Mouse (Mus musculus) cerebellum, postnatal 36 days (tissue): ENCODE measurements around the gene Zfp248.

Experiments used
- DNase-seq, 2 experiments: peaks; one replicate each; pipeline ENCODE4 v3.0.0; 2021 to 2022; ENCODE audit warnings: mixed read lengths in 2 of 2

The Zfp248 gene

DNA sequence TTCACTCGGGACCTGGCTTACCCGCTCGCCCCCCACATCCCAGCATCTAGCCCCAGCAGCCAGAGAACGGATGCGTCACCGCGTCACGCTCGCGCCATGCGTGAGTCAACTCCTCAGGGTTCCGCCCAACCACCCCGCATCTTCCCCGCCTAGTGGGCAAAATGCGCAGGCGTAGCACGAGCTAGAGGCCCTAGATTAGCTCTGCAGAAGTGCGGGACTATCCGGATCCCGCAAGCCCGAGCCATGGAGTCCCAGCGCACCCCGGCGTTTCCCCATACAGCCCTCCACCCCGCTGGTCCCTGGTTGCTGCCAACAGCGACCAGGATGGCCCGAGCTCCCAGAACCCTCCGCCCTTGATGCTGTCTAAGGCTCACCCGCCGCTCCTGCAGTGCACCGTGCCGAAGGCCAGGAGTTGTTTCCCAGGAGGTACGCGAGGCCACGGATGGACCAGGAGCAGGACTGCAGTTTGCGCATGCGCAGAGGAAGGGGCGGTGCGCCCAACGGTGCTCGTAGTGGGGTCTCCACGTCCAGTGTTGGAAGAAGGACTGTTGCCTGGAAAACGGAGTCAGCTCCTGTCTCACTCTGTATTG lies at the start of gene Zfp248:
Zfp248 (minus strand) TSS at position 487 of the 590 bp plus-strand sequence.
- DNase-seq = peak; percentile 94

DNA sequence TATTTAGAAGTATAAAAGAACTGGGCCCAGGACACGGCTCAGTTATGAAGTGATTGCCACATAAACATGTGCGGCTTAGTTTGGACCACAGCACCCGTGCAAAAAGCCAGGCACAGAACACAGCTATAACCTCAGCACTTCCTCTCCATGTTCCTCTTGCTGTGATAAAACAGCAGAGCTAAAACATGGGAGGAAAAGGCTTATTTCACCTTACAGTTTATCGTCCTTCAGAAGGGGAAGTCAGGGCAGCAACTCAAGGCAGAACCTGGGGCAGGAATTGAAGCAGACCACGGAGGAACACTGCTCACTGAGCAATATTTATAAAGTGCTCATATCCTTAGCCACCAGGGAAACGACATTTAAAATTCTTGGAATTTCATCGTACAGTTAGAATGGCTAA lies 43.7 kb upstream of the Zfp248 start:
- DNase-seq = no peak

DNA sequence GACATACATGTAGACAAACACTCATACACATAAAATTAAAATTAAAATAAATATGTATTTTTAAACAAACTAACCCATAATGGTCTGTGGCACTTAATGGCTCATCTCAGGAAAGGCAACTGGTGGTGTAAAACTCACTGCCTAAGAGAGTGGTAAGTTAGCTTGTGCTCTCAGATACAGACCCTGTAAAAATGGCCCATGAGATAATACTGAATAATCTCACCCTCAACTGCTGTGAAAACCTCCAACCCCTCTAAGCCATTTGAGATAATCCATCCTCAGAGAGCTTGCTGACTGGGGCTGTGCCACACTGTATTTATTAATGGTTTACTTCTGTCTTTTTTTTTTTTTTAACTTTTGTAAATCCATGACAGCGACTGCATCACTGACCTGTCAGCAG lies 26.8 kb upstream of the Zfp248 start:
- DNase-seq = no peak

DNA sequence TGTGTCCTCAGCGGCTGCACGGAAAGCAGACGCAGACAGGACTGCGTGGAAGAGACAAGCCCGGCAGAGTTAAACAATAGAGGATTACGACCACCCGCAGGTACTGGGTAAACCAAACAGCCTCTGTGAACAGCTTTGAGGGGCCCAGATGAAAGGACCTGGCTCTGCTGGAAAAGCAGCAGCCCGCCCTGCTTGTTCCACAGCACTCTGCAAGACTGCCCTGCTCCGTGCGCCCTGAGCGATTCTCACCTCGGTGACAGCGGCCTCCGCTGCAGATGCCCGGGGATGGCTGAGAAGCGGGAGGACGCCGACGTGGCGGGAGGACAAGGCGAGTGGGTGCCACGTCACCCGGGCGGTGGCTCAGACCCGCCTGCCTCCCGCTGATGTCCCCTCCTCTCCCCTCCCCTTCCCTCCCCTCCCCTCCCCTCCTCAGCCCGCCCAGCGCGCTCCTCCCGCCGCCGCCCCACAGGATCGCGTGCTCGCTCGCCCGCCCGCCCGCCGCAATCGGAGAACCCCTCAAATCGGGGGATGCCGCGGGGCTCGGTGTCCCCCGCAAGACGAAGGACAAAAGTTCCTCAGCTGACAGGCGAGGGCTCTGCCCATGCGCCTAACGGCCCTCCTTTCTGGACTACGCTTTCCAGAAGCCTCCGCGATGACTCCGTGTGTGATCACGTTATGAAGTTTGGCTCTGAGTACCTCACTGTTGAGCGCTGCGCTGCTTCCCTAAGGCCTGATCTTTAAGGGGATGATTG lies 23.8 kb upstream of the Zfp248 start, which contains the start of gene Zfp9:
Zfp9 (minus strand) TSS at position 364 of the 752 bp plus-strand sequence.
- peak; percentile 81 to 89 for DNase-seq

DNA sequence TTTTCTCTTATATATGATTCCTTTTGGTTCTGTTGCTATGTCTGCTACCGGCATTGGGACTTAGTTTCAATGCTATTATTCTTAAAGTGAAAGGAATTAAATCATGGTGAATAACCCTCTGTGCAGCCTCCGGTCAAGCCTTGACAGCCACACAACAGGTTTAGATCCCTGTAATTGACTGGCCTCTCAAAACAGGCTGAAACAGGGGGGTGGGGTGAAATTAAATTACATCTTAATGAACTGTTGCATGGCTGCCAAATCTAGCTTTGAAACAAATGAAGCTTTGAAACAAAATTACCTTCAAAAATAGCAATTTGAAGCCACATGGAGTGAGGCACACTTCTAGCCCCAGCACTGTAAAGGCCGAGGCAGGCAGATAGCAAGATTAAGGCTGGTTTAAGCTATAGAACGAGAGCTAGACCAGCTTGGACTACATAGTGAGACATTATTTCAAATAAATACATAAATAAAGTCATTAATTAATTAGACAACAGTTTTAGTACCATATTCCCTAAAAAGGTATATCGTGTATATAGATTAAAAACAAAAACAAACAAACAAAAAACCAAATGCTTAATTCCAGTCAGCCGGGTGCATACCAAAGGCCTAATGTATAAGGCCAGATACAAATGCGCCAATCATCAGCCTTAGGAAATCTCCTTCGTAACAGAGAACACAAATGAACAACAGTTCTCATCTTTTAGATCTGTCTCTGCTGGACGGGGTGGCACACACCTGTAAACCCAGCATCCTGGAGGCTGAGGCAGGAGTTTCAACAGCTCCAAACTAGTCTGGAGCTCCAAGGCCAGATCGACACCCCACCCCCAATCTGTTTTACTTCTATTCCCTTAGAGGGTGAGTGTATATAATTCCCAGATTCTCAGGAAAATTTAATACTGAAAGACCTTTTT lies 22.8 kb upstream of the Zfp248 start:
- no peak for DNase-seq

DNA sequence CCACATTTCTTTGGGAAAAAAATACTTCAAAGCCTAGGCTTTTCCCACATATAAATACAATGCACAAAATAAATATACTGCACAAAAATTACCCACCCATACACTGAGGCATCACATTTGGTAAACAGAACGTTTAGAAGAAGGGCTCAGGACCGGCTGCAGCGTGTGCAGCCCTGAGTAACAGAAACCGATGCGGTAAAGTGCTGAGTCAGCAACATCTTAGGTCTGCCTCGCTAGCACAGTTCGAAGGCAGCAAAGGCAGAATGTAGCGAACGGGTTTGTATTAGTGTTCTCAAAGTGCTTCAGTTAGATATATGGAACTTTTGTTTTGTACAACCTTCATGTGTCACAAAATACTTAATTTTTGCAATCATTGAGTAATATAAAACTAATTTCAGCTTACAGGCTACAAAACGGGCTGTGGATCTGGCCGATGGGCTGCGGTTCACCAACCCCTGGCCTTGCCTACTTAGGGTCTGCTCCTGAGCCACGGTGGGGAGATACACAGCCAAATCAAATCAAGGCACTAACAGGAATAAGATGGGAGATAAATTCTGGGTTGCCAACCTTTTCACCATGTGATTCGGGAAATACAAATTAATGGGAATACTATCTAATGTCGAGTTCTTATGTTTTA lies 6.9 kb upstream of the Zfp248 start:
- DNase-seq = no peak

DNA sequence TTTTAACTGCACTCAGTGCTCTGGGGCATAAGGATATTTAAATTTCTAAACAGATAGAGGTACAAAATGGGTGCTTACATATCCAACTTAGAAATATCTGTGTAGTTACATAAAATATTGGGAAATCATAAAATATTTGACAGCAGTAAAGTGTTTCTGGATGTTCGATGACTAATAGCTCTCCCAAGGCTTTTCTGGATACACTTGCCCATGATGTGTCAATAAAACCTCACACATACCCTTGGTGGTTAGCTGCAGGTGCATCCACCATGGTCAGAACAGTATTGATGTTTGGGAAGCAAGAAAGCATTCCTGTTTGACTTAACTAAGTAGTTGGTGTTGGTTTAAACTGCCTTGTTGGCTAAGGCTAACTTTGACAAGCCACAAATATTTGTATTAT lies 2.4 kb upstream of the Zfp248 start:
- DNase-seq = no peak

DNA sequence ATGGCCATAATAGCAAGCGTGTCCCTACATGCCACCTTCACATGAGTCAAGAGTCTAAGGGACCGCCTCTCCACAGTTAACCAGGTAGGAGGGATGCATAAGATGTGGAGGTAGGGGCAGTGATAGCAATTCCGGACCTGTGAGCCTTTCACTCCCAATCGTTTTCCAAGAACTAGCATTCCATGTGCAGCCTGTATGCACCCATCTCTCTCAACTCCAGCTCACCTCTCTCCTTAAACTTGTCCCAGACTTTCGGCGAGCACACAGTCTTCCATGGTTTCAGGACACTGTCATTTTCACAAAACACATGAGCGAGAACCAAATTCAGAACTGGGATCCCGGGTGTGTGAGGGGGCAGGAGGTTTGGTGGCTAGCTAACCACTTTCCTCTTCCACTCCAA lies 876 bp downstream of the Zfp248 start:
- DNase-seq = peak; percentile 6 to 38

DNA sequence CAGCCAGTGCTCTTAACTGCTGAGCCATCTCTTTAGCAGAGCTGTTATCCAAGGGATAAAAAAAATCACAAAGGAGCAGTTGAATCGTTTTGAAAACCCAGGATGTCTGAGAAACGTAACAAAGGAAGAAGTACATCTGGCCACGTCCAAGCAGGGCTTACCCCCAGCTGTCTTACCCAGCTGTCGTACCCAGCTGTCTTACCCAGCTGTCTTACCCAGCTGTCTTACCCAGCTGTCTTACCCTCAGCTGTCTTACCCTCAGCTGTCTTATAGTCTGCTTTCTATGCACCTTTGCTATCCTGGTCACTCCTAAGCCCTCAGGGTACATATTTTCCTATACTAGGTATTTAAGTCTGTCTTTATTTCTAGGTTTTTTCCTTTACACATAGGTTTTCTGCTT lies 23.8 kb downstream of the Zfp248 start:
- DNase-seq = no peak

DNA sequence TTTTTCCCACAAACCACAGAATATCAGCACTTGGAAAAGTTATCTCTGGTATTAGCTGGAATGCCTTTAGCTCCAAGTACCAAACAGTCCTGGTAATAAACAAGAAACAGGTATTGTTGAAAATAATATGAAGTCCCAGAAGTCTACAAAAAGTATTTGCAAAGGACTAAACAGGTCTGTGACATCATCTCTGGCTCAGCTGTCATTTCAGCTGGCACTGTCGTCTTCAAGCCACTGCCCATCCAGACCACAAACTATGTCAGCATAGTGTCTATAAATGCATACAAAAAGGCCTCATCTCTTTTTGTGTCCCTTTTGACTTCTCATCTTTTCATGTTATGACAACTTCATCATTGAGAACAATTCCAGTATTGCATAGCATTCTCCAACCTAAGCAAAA lies 28.7 kb downstream of the Zfp248 start:
- no peak for DNase-seq

DNA sequence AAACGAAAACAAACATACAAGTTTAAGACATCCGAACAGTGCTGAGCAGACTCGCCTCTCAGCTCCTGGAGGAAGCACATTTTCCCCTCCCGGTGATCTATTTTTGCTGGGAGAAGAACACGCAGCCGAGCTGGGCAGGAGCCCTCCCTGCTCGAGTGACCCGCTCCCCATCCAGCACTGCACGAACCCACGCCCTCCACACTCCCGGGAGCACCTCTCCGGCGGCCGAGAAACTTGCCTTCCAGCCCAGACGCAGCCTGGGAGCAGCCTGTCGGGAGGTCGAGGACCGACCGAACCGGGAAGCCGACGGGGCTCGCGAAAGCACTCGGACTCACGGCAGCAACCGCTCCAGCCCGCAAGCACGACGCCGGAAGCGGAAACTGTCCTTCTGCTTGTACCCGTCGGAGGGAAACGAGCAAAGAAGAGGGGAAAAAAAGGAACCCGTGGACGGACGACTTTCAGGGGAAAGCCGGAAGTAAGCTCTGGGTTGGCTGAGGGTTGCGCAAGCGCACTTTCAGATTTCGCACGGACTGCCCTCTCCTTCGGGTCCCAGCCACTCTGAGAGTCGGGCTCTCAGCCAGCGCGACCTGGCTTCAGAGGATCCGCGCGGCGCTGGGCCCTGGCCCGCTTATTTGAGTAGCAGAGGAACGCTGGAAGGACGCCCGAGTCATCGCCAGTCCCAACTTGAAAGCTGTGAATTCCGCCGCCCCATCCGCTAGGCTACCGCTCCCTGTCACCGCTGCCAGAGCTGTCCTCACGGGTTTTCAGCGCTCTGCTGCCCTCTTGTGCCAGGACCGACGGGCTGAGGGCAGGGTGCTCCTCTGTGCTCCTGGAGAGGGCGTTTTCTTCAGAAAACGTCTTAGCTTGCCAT lies 36.0 kb downstream of the Zfp248 start, which contains the start of gene Bms1:
Bms1 (minus strand) TSS at position 425 of the 871 bp plus-strand sequence.
- DNase-seq = peak; percentile 97

DNA sequence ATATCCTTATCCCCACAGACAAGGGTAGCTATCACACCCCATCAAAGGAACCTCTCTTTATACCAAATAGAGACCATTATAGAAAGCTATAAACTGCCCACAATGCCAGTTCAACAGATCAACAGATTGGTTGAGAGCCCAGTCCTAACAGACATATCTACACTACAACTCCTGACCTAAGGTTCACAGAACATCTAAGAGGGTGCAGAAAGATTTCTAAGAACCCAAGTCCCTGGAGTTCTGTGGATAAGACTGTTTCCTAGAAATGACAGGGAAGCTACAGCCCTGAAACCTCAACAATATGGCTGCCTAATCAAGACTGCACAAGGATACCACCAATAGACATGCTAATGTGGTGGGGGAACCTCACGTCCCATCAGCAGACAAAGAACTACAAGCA lies 44.9 kb downstream of the Zfp248 start:
- DNase-seq = no peak

DNA sequence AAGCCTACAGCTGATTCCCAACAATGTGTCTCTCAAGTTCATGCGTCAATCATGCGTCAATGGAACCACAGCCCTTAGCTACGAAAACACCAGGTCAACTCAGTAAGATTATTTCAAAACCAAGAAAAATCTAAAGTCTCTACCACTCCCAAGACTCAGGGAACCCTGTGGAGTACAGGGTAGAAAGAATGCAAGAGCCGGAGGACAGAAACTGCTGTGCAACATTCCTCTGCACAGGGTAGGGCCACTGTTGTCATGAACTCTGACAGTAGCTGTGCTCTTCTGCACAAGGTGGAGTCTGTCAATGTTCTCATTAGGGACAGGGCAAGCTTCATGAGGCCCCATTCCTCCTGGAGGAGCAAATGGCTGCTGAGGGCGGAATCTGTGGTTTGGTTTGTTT lies 46.8 kb downstream of the Zfp248 start:
- no peak for DNase-seq

DNA sequence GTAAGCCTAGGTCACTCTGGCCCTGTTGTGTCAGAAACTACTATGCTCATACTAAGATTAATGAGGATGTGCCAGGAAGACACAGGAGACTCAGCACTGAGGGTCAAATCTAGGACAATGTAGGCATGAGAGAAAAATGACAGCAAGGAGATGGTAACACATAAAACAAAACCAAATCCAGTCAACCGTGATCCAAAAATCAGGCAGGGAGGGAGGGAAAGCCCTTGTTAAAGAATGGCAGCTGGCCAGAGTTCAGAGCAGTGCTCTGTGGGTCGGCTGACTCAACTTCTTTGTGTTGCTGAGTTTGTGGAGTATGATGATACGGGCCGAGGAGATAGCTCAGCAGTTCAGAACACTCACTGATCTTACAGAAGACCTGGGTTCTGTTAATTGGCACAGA lies 48.9 kb downstream of the Zfp248 start:
- no peak for DNase-seq

DNA sequence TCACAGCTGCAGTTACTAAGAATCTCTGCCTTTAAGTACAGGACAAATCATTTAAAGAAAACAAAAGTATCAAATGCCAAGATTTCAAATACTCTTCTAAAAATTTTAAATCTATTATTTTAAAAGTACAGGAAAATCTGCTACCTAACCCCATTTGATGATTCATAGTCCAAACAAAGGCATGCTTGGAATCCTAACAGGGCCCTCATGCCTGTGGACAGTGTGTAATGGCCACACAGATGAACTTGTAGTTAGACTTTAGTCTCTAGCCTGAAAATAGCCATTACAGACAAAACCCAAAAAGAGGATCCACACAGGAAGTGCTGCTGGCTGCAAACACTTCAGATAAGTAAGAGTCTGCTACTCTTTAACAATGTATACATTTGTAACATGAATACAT lies 64.6 kb downstream of the Zfp248 start:
- no peak for DNase-seq

DNA sequence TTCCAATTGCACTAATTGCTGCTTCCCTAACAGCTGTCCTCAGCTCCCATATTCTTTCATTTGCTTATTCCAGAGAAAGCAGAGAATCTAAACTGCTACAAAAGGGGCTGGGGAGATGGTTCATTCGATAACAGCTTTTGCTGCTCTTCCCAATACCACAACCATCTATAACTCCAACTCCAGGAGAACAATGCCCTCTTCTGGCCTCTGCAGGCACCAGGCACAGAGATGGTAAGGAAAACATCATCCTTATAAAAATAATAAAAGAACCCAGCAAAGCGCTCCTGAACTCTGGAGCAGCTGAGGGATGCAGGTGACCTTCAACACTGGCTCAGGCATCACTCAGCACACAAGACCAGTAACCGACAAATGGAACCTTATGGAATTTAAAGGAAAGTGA lies 69.4 kb downstream of the Zfp248 start:
- no peak for DNase-seq

DNA sequence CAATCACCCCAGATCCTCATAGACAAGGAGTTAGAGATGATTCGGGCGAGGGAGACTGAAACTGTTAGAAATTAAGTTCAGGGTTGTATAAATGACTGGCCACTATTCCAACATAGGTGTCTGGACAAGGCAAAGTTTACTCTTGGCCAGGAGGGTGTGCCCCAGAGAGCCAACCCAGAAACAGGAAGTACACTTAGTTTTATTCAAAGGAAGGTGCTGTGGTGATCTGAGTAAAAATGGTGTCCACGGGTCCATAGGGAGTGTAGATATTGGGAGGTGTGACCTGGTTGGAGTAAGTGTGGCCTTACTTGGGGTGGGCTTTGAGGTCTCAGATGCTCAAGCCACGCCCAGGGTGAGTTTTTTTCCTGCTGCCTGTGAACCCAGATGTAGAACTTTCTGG lies 74.1 kb downstream of the Zfp248 start:
- no peak for DNase-seq

DNA sequence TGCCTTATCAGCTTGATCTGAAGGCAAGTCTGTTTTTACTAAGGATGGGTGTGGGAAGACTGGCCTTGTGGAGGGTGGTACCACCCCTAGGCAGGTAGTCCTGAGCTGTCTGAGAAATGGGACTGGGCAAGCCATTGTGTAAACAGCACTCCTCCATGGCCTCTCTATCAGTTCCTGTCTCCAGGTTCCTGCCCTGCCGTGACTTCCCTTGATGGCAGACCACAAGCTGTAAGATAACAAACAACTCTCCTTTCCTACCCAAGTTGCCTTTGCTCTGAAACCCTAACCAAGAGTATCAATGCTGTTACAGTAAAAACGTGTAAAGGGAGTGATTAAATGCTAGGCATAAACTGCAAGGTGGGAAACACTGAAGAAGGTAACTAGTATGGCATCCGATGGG lies 74.7 kb downstream of the Zfp248 start:
- no peak for DNase-seq

DNA sequence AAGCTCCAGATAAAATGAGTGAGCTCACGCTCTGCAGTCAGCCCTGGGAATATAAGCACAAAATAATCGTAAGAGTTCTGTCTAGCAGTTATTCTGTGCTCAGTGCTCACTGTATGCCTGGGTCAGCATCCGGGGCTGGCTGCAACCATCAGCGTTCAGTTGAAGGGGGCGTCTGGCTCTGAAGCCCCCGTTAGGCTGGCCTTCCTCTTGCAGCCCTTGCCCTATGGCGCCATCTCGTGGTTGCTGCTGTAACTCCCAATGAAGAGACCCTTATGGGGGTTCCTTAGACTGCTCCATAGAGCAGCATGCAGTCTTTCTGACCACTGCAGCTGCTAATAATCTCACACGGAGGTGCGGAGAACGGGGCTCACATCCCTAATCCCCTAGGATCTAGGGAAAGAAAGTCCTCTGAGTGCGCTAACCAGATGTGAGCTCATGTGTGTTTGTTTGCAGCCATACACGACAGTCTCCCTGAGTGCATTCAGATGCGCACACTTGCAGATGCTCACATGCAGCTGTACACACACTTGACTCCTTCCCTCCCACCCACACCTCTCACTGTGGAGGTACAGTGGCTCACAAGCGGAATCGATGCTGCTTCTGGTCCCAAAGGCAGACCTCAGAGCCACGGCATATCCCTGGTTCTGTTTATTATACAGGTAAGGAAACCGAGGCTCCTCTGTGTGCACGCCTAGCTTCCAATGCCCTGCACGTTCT lies 75.7 kb downstream of the Zfp248 start:
- DNase-seq = peak; percentile 63 to 64

DNA sequence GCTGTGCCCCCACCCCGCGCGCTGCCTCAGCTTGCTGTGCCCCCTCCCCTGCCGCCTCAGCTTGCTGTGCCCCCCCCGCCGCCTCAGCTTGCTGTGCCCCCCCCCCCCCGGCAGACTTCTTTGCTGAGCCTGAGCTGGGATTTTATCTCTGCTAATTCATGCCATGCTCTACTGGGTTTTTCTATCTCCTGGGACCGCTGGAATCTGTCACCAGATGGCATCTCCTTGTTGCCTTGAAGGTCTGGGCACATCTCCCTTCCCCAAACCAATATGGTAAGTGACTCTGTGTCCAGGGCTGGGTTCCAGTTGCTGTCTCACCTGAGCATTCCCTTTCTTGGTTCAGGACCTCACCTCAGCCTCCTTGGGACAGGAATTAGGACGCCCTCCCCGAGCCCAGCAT lies 77.7 kb downstream of the Zfp248 start:
- DNase-seq = no peak
